Mouse (Mus musculus) bone marrow, adult 2 months (tissue): ENCODE results near the gene Kcnq5.
"Not testable (repeated sequence)": the region's sequence is repeated elsewhere in the genome, so short reads cannot be mapped to it uniquely, and the experiment has no call there.

Experiments
- CTCF ChIP-seq: fragments of 200-500 bp; IDR thresholded peaks from 2 replicates; pipeline ENCODE4 v1.5.1; 2011; ENCODE audit warnings: low read length, control low read depth; ENCODE audit not compliant: control insufficient read depth, insufficient read depth
- POLR2A ChIP-seq: fragments of 200-500 bp; IDR thresholded peaks from 2 replicates; pipeline ENCODE4 v1.6.1; 2011; ENCODE audit warnings: low read depth, mild to moderate bottlenecking, control low read depth, low read length, borderline replicate concordance; ENCODE audit not compliant: control insufficient read depth

DNA sequence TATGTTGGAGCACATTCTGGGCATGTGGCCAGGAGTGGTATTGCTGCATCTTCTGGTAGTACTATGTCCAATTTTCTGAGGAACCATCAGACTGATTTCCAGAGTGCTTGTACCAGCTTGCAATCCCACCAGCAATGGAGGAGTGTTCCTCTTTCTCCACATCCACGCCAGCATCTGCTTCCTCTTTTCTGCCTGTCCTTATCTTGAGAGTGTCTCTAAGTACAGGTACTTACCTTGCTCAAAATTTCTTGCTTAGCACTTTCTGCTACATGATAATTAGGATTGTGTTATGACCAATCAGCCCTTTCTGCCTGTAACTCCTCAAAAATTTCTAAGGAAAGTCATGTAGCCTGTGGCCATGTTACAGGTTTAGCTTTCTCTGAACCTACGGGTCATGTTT is 394.3 kb downstream of the Kcnq5 start:
- TF ChIP-seq CTCF, POLR2A: not testable (repeated sequence)
